ENCODE assay signal across 8 mouse cellular contexts in genomic region chr2:112492856-112493538, GRCm38 (mm10). TPM values are rescaled to one million over a fixed set of nuclear protein-coding genes. Genes with fewer than 3 reads are reported as not detected.
DNase-seq lines count a peak whose midpoint lies in the region; ATAC-seq and TF ChIP-seq lines count a peak whose summit lies in the region.

Aven (plus strand) TSS chr2:112492964.

- peak within 1 kb of the TSS; percentile 52 for H3K4me3 ChIP-seq in cortical plate, adult 2 months (ENCODE audit: insufficient read depth, low read length)
- peak within 1 kb of the TSS; percentile 77 for H3K4me3 ChIP-seq in midbrain, embryonic 10.5 days

- no peaks in the 10 kb centered on the region for H3K4me1 ChIP-seq in cortical plate, adult 2 months (ENCODE audit: control insufficient read depth, insufficient read depth, low read length)
- peaks cover 26% of the 10 kb centered on the region for H3K4me1 ChIP-seq in midbrain, embryonic 10.5 days

- intact Hi-C loops in left cerebral cortex, postnatal 36 days (cut with DNase I): no loop called here

- H3K27me3 ChIP-seq in midbrain, embryonic 10.5 days (ENCODE audit: low read depth, poor library complexity, severe bottlenecking): no peaks in the 10 kb centered on the region; the same call in 1 of the 2 replicates

- H3K9me3 ChIP-seq in midbrain, embryonic 10.5 days (replicated peaks): no peaks in the 10 kb centered on the region

- peak; percentile 73 for TF ChIP-seq POLR2A in cortical plate, adult 2 months (IDR thresholded peaks at IDR 0.05; ENCODE audit: extremely low read depth, insufficient read depth, low read length)

- DNase-seq in adrenal gland, adult (ENCODE audit: inconsistent age in 2 of 2, low spot score in 1 of 2): peak; percentile 91 to 97
- peak; percentile 85 for DNase-seq in gastrocnemius, postnatal 10 days
- DNase-seq in left cerebral cortex, postnatal 36 days (ENCODE audit: low spot score in 2 of 2): peak; percentile 87 to 89
- DNase-seq in midbrain, embryonic 10.5 days (ENCODE audit: low spot score): peak; percentile 91
- peak; percentile 68 to 70 for DNase-seq in right cerebral cortex, postnatal 36 days (ENCODE audit: low spot score in 2 of 2)
- DNase-seq in urinary bladder, postnatal 4 days (ENCODE audit: low spot score in 2 of 2): peak; percentile 80 to 84

- H3K27ac ChIP-seq in cortical plate, adult 2 months (ENCODE audit: insufficient read depth, low read length): peak within 1 kb of the TSS; percentile 97
- H3K27ac ChIP-seq in midbrain, embryonic 10.5 days (replicated peaks): peak within 1 kb of the TSS; percentile 99

- ATAC-seq in inflammation-experienced regulatory T-cells, adult 6 months: peak; percentile 69

- WGBS in midbrain, embryonic 10.5 days: under 1% methylated on average over 65 of the region's 87 CpGs

- no peaks in the 10 kb centered on the region for H3K36me3 ChIP-seq in midbrain, embryonic 10.5 days

- no peak for TF ChIP-seq CTCF in cortical plate, adult 2 months (IDR thresholded peaks at IDR 0.05; ENCODE audit: extremely low read depth, insufficient read depth, low read length)

RNA-seq across cellular contexts. Expression of gene Aven, which starts in this region (rescaled TPM):
- 9.7 and 10.8 TPM in 2 replicates for polyA plus RNA-seq in cortical plate, adult 2 months (2012; rRNA removed)
- total RNA-seq in gastrocnemius, postnatal 10 days (2021): 10 to 100 TPM; 17.5 to 22.0 TPM
- polyA plus RNA-seq in inflammation-experienced regulatory T-cells, adult 6 months (2017; shearing (Covaris generic)): 10 to 100 TPM in 2 of 3 experiments, 1 to 10 TPM in 1; 7.2 to 22.2 (median 12.3) TPM
- 10 to 100 TPM; 11.1 to 12.6 TPM for total RNA-seq in left cerebral cortex, postnatal 36 days (2021)
- polyA plus RNA-seq in midbrain, embryonic 10.5 days (2016; fragmentation: Nextera tagmentation; extraction: Ambion mirVana): 4.7 and 6.7 TPM in 2 replicates

Comparison
In these comparisons a context has a peak if more than half of its experiments do, and no peak if none do; other contexts are left out.
1. Peak in every context shown above with its lines: DNase-seq, ATAC-seq, H3K4me3 ChIP-seq and H3K27ac ChIP-seq.